Mouse (Mus musculus) heart, embryonic 14.5 days (tissue): ENCODE results near the gene Slc30a9. TPM values are rescaled to one million over a fixed set of nuclear protein-coding genes. Genes with fewer than 3 reads are reported as not detected.

Experiments used
- ATAC-seq: fragments of 200-750 bp; cut with Nextera tagmentation; 2 replicates; pipeline ENCODE4 v1.8.0; 2017; ENCODE audit warnings: low read depth, moderate TSS enrichment; ENCODE audit not compliant: insufficient number of reproducible peaks, insufficient read depth, low FRiP score
- H3K27ac ChIP-seq, 2 experiments: fragments of 200-500 bp in 1 of 2; fragments of 300-500 bp in 1 of 2; sonication (generic) in 1 of 2; replicated peaks in 1 of 2; 2 replicates each; pipeline ENCODE4 v1.5.1; 2012 to 2014; ENCODE audit warnings: low read depth in 2 of 2, low read length in 2 of 2, control low read depth in 1 of 2, mild to moderate bottlenecking in 1 of 2, mixed read lengths in 1 of 2; ENCODE audit not compliant: control insufficient read depth in 1 of 2, insufficient read depth in 1 of 2
- H3K27me3 ChIP-seq: fragments of 300-500 bp; sonication (generic); 2 replicates; pipeline ENCODE4 v1.6.1; 2014; ENCODE audit warnings: mild to moderate bottlenecking, low read length, control low read depth; ENCODE audit not compliant: control insufficient read depth, insufficient read depth
- H3K36me3 ChIP-seq: fragments of 300-500 bp; sonication (generic); 2 replicates; pipeline ENCODE4 v1.6.1; 2014; ENCODE audit warnings: mild to moderate bottlenecking, control low read depth, low read length, mixed read lengths; ENCODE audit not compliant: control insufficient read depth, insufficient read depth
- H3K4me1 ChIP-seq, 2 experiments: fragments of 200-500 bp in 1 of 2; fragments of 300-500 bp in 1 of 2; sonication (generic) in 1 of 2; 2 replicates each; pipeline ENCODE4 v1.6.1; 2012 to 2014; ENCODE audit warnings: low read length in 2 of 2, control low read depth in 1 of 2, mixed read lengths in 1 of 2; ENCODE audit not compliant: control insufficient read depth in 2 of 2, insufficient read depth in 2 of 2
- H3K4me2 ChIP-seq: fragments of 300-500 bp; sonication (generic); 2 replicates; pipeline ENCODE4 v1.6.1; 2014; ENCODE audit warnings: mild to moderate bottlenecking, low read length
- H3K4me3 ChIP-seq, 2 experiments: fragments of 200-500 bp in 1 of 2; fragments of 300-500 bp in 1 of 2; sonication (generic) in 1 of 2; 2 replicates each; pipeline ENCODE4 v1.5.1; 2012 to 2014; ENCODE audit warnings: low read length in 2 of 2, mild to moderate bottlenecking in 2 of 2, control low read depth in 1 of 2, low read depth in 1 of 2, moderate library complexity in 1 of 2; ENCODE audit not compliant: control insufficient read depth in 1 of 2, insufficient read depth in 1 of 2
- H3K9ac ChIP-seq: fragments of 300-500 bp; sonication (generic); 2 replicates; pipeline ENCODE4 v1.6.1; 2014; ENCODE audit warnings: mild to moderate bottlenecking, low read length
- H3K9me3 ChIP-seq: fragments of 300-500 bp; sonication (generic); 2 replicates; pipeline ENCODE4 v1.6.1; 2016; ENCODE audit warnings: low read length, control low read depth; ENCODE audit not compliant: control insufficient read depth
- WGBS: fragments of 180-500 bp; shearing (Covaris S2); extraction: QIAGEN DNeasy Blood & Tissue Kit; methylation state at CpG from one replicate; pipeline ENCODE4 v1.1.7; 2014; 5-methylcytosine and 5-hydroxymethylcytosine counted together
- polyA plus RNA-seq: library from polyadenylated mRNA; unstranded; fragments of >200 nt; fragmentation: Nextera tagmentation; extraction: Ambion mirVana; gene quantifications from 2 replicates; pipeline ENCODE4 v1.2.1, GENCODE M21; 2014

The Slc30a9 gene
- polyA plus RNA-seq, 1 experiment from 2014 or later: 158 TPM

DNA sequence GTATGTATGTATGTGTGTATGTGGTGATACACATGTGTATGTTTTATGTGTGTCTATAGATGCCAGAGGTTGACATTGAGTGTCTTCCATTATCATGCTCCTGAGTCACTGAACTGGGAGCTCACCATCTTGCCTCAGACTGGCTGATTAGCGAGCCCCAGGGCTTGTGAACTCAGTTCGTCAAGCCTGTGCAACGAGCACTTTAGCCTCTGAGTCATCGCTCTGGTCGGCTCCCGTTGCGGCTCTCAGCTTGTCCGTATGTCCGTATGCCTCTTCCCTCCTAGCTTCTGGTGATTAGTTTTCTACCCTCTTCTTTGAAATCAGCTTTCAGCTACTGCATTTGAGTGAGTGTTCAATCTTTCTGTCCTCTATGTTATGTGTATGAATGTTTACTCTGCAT, 27.3 kb upstream of the Slc30a9 start:
- H3K9me3 ChIP-seq: no peaks in the 10 kb centered on the region
- no peak for ATAC-seq
- H3K27me3 ChIP-seq: no peaks in the 10 kb centered on the region
- H3K27ac ChIP-seq: no peak overlapping the region
- H3K36me3 ChIP-seq: peaks cover 33% of the 10 kb centered on the region
- H3K9ac ChIP-seq: no peak overlapping the region
- 91% methylated on average over 9 of the region's 9 CpGs for WGBS
- no peak overlapping the region for H3K4me2 ChIP-seq
- no peak overlapping the region for H3K4me3 ChIP-seq
- no peaks in the 10 kb centered on the region for H3K4me1 ChIP-seq

GRCm38 (mm10) chr5:67279840-67280239, 26.9 kb upstream of the Slc30a9 start:
- no peaks in the 10 kb centered on the region for H3K9me3 ChIP-seq
- no peak overlapping the region for H3K4me2 ChIP-seq
- no peak for ATAC-seq
- peaks cover 37% of the 10 kb centered on the region for H3K36me3 ChIP-seq
- no peaks in the 10 kb centered on the region for H3K4me1 ChIP-seq
- H3K27ac ChIP-seq: no peak overlapping the region
- H3K4me3 ChIP-seq: no peak overlapping the region
- no peaks in the 10 kb centered on the region for H3K27me3 ChIP-seq
- no peak overlapping the region for H3K9ac ChIP-seq
- WGBS: 93% methylated on average over 4 of the region's 4 CpGs

GRCm38 (mm10) chr5:67280400-67280799, 26.4 kb upstream of the Slc30a9 start:
- Histone ChIP-seq H3K4me3 (no peak overlapping the region), H3K4me1 (no peaks in the 10 kb centered on the region), H3K36me3 (peaks cover 43% of the 10 kb centered on the region), H3K9ac (no peak overlapping the region), H3K27me3 (no peaks in the 10 kb centered on the region), H3K4me2 (no peak overlapping the region), H3K27ac (no peak overlapping the region), H3K9me3 (no peaks in the 10 kb centered on the region)
- 92% methylated on average over 4 of the region's 4 CpGs for WGBS
- ATAC-seq: no peak

DNA sequence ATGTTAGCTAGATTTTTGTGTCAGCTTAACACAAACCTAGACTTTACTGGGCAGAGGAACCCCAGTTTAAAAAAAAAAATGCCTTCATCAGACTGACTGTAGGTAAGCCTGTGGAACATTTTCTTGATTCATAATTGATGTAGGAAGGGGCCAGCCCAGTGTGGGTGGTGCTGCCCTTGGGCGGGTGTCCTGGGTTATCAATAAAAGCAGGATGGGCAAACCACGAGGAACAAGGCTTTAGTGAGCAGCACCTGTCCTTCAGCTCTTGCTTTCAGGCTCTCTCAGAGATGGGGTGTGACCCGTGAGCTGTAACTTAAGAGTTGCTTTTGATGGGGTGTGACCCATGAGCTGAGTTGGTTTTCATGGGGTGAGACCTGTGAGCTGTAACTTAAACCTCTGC, 11.7 kb upstream of the Slc30a9 start:
- Histone ChIP-seq H3K27ac (no peak overlapping the region), H3K9me3 (no peaks in the 10 kb centered on the region), H3K27me3 (no peaks in the 10 kb centered on the region), H3K4me3 (no peak overlapping the region), H3K4me2 (no peak overlapping the region), H3K9ac (no peak overlapping the region), H3K36me3 (peaks cover 26% of the 10 kb centered on the region), H3K4me1 (no peaks in the 10 kb centered on the region)
- no peak for ATAC-seq
- WGBS: 77% methylated on average over 3 of the region's 3 CpGs

DNA sequence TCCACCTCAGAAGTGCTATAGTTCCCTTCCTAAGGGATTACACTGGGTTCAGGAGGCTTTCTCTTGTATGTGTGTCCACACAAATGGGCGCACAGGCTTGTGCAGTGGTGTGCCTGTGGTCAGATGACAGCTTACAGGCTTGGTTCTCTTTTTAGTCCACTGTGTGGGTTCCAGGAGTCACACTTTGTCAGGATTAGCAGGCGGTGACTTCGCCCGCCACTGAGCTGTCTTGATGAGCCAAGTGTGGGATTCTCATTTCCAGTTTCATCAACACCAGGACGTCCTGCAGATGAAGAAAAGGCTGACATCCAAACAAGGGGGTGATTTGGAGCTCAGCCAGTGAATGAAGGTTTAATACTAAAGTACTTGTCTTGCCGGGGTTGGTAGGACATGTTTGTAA, 11.1 kb upstream of the Slc30a9 start:
- no peak overlapping the region for H3K4me3 ChIP-seq
- no peaks in the 10 kb centered on the region for H3K9me3 ChIP-seq
- no peak overlapping the region for H3K9ac ChIP-seq
- no peak overlapping the region for H3K4me2 ChIP-seq
- H3K4me1 ChIP-seq: no peaks in the 10 kb centered on the region
- no peaks in the 10 kb centered on the region for H3K27me3 ChIP-seq
- 73% methylated on average over 6 of the region's 6 CpGs for WGBS
- no peak overlapping the region for H3K27ac ChIP-seq
- no peak for ATAC-seq
- H3K36me3 ChIP-seq: peaks cover 20% of the 10 kb centered on the region; the same call in 1 of the 2 replicates

GRCm38 (mm10) chr5:67296171-67296570, 10.6 kb upstream of the Slc30a9 start:
- H3K4me2 ChIP-seq: no peak overlapping the region

DNA sequence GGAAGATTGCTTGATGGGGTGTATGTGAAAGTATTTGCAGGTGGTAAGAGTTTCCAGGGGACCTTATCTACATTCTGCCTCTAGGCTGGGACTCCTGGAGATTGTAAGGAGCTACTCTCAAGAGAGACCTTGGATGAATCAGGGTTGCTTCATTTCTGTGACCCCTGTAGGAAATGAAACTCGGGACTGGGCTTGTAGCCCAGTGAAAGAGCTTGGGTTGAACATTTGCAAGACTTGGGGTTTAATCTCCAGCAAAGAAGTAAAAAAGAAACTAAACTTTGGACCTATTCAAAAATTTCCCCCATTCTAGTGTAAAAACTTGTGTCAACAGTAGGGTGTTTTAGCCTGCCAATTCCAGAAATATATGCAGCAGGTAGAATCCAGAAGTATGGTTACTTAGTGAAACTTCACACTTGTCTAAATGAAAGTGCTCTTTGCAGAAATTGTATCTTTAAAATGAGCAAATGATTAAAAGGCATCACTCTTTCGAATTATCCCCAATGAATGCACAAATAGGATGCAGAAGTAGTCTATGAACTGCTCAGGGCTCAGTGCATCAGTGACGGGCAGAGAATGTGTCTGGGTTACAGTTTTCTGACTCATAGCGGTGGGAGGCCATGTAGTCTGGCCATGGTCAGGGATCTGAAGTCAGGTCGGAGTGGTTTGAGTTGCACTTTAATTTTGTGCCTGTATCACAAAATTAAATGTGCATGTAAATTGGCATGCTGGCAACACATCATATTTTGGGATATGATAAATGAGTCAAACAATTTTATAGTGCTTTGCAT, 9.5 kb upstream of the Slc30a9 start:
- no peak for ATAC-seq
- no peak overlapping the region for H3K4me3 ChIP-seq

More at GRCm38 (mm10) chr5:67296171-67296570, 10.6 kb upstream of the Slc30a9 start:
- Histone ChIP-seq H3K9ac (no peak overlapping the region), H3K27me3 (no peaks in the 10 kb centered on the region), H3K27ac (no peak overlapping the region), H3K4me3 (no peak overlapping the region), H3K4me1 (no peaks in the 10 kb centered on the region), H3K9me3 (no peaks in the 10 kb centered on the region), H3K36me3 (peaks cover 20% of the 10 kb centered on the region; the same call in 1 of the 2 replicates)
- WGBS: 88% methylated on average over 1 of the region's 1 CpGs
- no peak for ATAC-seq

More for the DNA sequence above, 9.5 kb upstream of the Slc30a9 start:
- Histone ChIP-seq H3K9me3 (no peaks in the 10 kb centered on the region), H3K27ac (no peak overlapping the region), H3K4me1 (no peaks in the 10 kb centered on the region), H3K36me3 (peaks cover 17% of the 10 kb centered on the region; the same call in 1 of the 2 replicates), H3K27me3 (no peaks in the 10 kb centered on the region), H3K4me2 (no peak overlapping the region), H3K9ac (no peak overlapping the region)
- 86% methylated on average over 5 of the region's 5 CpGs for WGBS
